Mouse (Mus musculus) heart, postnatal 0 days (tissue): ENCODE measurements around the gene Cpa4. TPM values are rescaled to one million over a fixed set of nuclear protein-coding genes. Genes with fewer than 3 reads are reported as not detected.

Experiments used
- ATAC-seq: fragments of 200-750 bp; cut with Nextera tagmentation; 2 replicates; pipeline ENCODE4 v1.8.0; 2017; ENCODE audit warnings: low read depth, moderate number of reproducible peaks, moderate library complexity; ENCODE audit not compliant: insufficient read depth
- DNase-seq: peaks from one replicate; pipeline ENCODE4 v3.0.0-alpha.2; 2016; ENCODE audit warnings: low spot score
- H3K27ac ChIP-seq: fragments of 300-500 bp; sonication (generic); 2 replicates; pipeline ENCODE4 v1.5.1; 2014; ENCODE audit warnings: low read depth, mild to moderate bottlenecking
- H3K27me3 ChIP-seq: fragments of 300-500 bp; sonication (generic); 2 replicates; pipeline ENCODE4 v1.6.1; 2014; ENCODE audit warnings: low read length, mixed read lengths; ENCODE audit not compliant: control insufficient read depth, insufficient read depth
- H3K36me3 ChIP-seq: fragments of 300-500 bp; sonication (generic); replicated peaks from 2 replicates; pipeline ENCODE4 v1.6.1; 2014; ENCODE audit warnings: low read length, mixed read lengths; ENCODE audit not compliant: control insufficient read depth, insufficient read depth
- H3K4me1 ChIP-seq: fragments of 300-500 bp; sonication (generic); 2 replicates; pipeline ENCODE4 v1.6.1; 2014; ENCODE audit warnings: antibody characterized with exemption; ENCODE audit not compliant: control insufficient read depth, insufficient read depth
- H3K4me2 ChIP-seq: fragments of 300-500 bp; sonication (generic); 2 replicates; pipeline ENCODE4 v1.6.1; 2014; ENCODE audit warnings: low read depth, mild to moderate bottlenecking, low read length, moderate library complexity
- H3K4me3 ChIP-seq: fragments of 300-500 bp; sonication (generic); 2 replicates; pipeline ENCODE4 v1.5.1; 2014; ENCODE audit warnings: low read depth, low read length
- H3K9ac ChIP-seq: fragments of 300-500 bp; sonication (generic); replicated peaks from 2 replicates; pipeline ENCODE4 v1.6.1; 2014; ENCODE audit warnings: low read depth, low read length, mixed read lengths
- H3K9me3 ChIP-seq: fragments of 300-500 bp; sonication (generic); replicated peaks from 2 replicates; pipeline ENCODE4 v1.6.1; 2016; ENCODE audit warnings: low read length; ENCODE audit not compliant: control insufficient read depth
- CTCF ChIP-seq: IDR thresholded peaks from 2 replicates; pipeline ENCODE4 v1.5.1; 2016; ENCODE audit warnings: antibody characterized with exemption, control low read depth, low read depth
- EP300 ChIP-seq: IDR thresholded peaks from 2 replicates; pipeline ENCODE4 v1.6.1; 2016; ENCODE audit warnings: antibody characterized with exemption, low read depth
- WGBS: fragments of 180-500 bp; shearing (Covaris S2); extraction: QIAGEN DNeasy Blood & Tissue Kit; methylation state at CpG from one replicate; pipeline ENCODE4 v1.1.7; 2014; 5-methylcytosine and 5-hydroxymethylcytosine counted together
- polyA plus RNA-seq: library from polyadenylated mRNA; unstranded; fragments of >200 nt; fragmentation: Nextera tagmentation; extraction: Ambion mirVana; gene quantifications from 2 replicates; pipeline ENCODE4 v1.2.1, GENCODE M21; 2015
- total RNA-seq: library from RNA; depleted of rRNA; stranded (reverse); fragments of >200 nt; gene quantifications from 2 replicates; pipeline ENCODE4 v1.2.3, GENCODE M21; 2014; ENCODE audit warnings: low replicate concordance; rRNA removed

Gene Cpa4
- total and polyA plus RNA-seq, 2 experiments from 2014 or later, result 0.23 to 0.46 TPM

DNA sequence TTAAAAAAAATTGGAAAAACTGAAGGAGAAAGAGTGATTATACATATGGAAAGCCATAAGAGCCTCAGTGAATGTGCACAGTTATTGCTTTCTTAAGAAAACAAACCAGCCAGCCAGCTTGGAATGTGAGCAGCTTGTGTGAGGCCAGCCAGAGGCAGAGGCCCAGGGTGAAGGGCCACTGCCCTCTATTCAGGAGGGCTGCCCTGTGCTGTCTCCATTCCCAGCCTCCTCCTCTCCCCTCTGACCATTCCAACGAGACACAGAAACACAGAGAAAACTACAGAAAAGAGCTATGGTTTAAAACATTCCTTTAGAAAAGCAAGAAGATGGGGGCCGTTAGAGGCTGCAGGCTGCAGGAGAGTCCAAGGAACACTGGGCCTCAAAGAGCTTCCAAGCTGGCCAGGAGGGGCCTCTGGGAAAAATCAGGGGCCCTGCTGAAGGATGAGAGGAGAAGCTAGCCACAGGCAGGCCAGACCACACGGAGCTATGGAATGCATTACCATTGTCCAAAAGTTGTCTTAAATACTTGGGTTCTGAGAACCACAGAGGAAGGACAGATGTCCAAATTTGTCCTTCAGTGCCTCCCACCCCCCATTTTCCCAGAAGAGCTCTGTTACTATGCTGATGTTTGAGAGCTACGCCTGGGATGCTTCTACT lies 68.1 kb downstream of the Cpa4 start:
- Histone ChIP-seq H3K36me3 (no peaks in the 10 kb centered on the region), H3K9ac (no peak overlapping the region), H3K9me3 (no peaks in the 10 kb centered on the region), H3K27ac (peak overlapping the region; percentile 1), H3K27me3 (no peaks in the 10 kb centered on the region), H3K4me1 (0 out of 2 replicates have a peak, but pooled peaks cover 10% of the 10 kb centered on the region), H3K4me3 (no peak overlapping the region), H3K4me2 (no peak overlapping the region)
- TF ChIP-seq CTCF, result no peak
- TF ChIP-seq EP300, result no peak
- ATAC-seq (no peak), DNase-seq (no peak)
- 49% methylated on average over 4 of the region's 4 CpGs for WGBS

DNA sequence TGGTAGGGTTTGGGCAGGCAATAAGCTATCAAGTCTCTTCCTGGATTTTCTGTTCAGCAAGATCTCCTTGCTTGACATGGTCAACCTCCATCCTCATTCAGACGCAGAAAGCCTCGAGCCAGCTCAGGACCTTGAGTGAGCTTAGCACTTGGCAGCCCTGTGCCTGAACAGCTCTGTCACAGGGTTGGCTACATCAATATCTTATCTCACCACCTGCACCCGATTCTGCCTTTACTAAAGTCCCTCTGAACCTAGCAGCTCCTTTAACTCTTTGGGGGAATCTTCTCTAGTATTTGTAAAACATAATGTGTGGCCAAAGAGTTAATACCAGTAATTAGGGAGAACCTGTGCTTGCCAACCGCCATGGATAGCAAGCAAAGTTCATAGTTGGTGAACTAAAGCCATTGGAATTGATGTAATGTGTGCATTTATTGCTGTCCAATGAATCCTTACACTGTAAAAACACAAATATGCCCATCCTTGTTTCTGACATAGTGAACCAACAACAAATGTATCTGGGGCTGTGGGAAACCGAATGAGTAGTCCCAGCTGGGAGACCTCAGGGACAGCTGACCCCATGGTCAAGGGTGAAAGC lies 70.6 kb downstream of the Cpa4 start, which contains the start of gene Cpa1:
TSS of gene Cpa1 (plus strand) at position 545 of the 595 bp plus-strand sequence.
- Histone ChIP-seq H3K9ac (no peak within 1 kb of the TSS), H3K9me3 (no peaks in the 10 kb centered on the region), H3K4me1 (0 out of 2 replicates have a peak, but pooled peaks cover 10% of the 10 kb centered on the region), H3K27me3 (no peaks in the 10 kb centered on the region), H3K4me2 (no peak within 1 kb of the TSS), H3K4me3 (no peak within 1 kb of the TSS), H3K27ac (no peak within 1 kb of the TSS), H3K36me3 (no peaks in the 10 kb centered on the region)
- no peak for DNase-seq
- TF ChIP-seq CTCF (no peak), EP300 (no peak)
- 50% methylated on average over 5 of the region's 5 CpGs for WGBS
- ATAC-seq, result no peak

Other genes with a start within 250 kb of the Cpa4 start
- gene Zc3hc1, start 177.3 kb upstream of the Cpa4 start, total RNA-seq, result 35.0 and 40.4 TPM in 2 replicates
- 24.3 and 27.8 TPM in 2 replicates for gene Zc3hc1, start 177.3 kb upstream of the Cpa4 start, polyA plus RNA-seq
- 58.7 and 86.7 TPM in 2 replicates for gene Klhdc10, start 166.5 kb upstream of the Cpa4 start, total RNA-seq
- gene Klhdc10, start 166.5 kb upstream of the Cpa4 start, polyA plus RNA-seq, result 10.5 and 11.8 TPM in 2 replicates
- gene Tmem209, start 58.6 kb upstream of the Cpa4 start, total RNA-seq, result 36.9 and 41.8 TPM in 2 replicates
- gene Tmem209, start 58.6 kb upstream of the Cpa4 start, polyA plus RNA-seq, result 10.9 and 13.1 TPM in 2 replicates
- gene Ssmem1, start 58.5 kb upstream of the Cpa4 start, total RNA-seq, result not detected in 2 replicates
- gene Ssmem1, start 58.5 kb upstream of the Cpa4 start, polyA plus RNA-seq, result 0.08 TPM in 1 of 2 replicates, not detected in the other
- not detected in 2 replicates for gene Cpa2, start 26.8 kb upstream of the Cpa4 start, total RNA-seq
- gene Cpa2, start 26.8 kb upstream of the Cpa4 start, polyA plus RNA-seq, result 2.7 and 2.8 TPM in 2 replicates
- gene Cpa5, start 42.6 kb downstream of the Cpa4 start, total RNA-seq, result 0.46 and 1.6 TPM in 2 replicates
- gene Cpa5, start 42.6 kb downstream of the Cpa4 start, polyA plus RNA-seq, result 0.32 and 0.67 TPM in 2 replicates
- 11.5 and 16.8 TPM in 2 replicates for gene Cpa1, start 70.8 kb downstream of the Cpa4 start, total RNA-seq
- 4.4 and 6.2 TPM in 2 replicates for gene Cpa1, start 70.8 kb downstream of the Cpa4 start, polyA plus RNA-seq
- 1.7 and 4.7 TPM in 2 replicates for gene Cep41, start 125.4 kb downstream of the Cpa4 start, total RNA-seq
- gene Cep41, start 125.4 kb downstream of the Cpa4 start, polyA plus RNA-seq, result 5.7 and 7.5 TPM in 2 replicates
- gene Mest, start 155.2 kb downstream of the Cpa4 start, total RNA-seq, result 717 and 1,330 TPM in 2 replicates
- 664 and 669 TPM in 2 replicates for gene Mest, start 155.2 kb downstream of the Cpa4 start, polyA plus RNA-seq